Mouse (Mus musculus) ES-E14 (cell line): ENCODE measurements at regions not wholly inside any gene's neighbourhood (a gene's known extent, or its start where the extent isn't known, plus 50 kb on each side); places are given as distances from the start of the nearest gene placed in this dataset.

Source experiments
- DNase-seq: peaks from one replicate; pipeline ENCODE4 v3.0.0-alpha.2; 2013; ENCODE audit warnings: low read depth, low spot score
- H3K27ac ChIP-seq: 2 replicates; pipeline ENCODE4 v1.5.1; 2012; ENCODE audit warnings: low read depth, mild to moderate bottlenecking, low read length, moderate library complexity, mixed read lengths; ENCODE audit not compliant: poor library complexity, insufficient read depth, severe bottlenecking
- H3K36me3 ChIP-seq: 2 replicates; pipeline ENCODE4 v1.6.1; 2012; ENCODE audit warnings: mild to moderate bottlenecking, low read length, moderate library complexity, mixed read lengths; ENCODE audit not compliant: control insufficient read depth, poor library complexity, insufficient read depth, severe bottlenecking
- H3K4me1 ChIP-seq, 2 experiments: fragments of 150-350 bp in 1 of 2; sonication (generic) in 1 of 2; 2 replicates each; pipeline ENCODE4 v1.6.1; 2012; ENCODE audit warnings: low read length in 2 of 2, mild to moderate bottlenecking in 1 of 2, mixed read lengths in 1 of 2; ENCODE audit not compliant: control insufficient read depth in 2 of 2, insufficient read depth in 2 of 2, poor library complexity in 1 of 2
- H3K4me3 ChIP-seq, 2 experiments: fragments of 150-350 bp in 1 of 2; sonication (generic) in 1 of 2; 2 replicates each; pipeline ENCODE4 v1.5.1; 2012; ENCODE audit warnings: low read length in 2 of 2, low read depth in 1 of 2, mild to moderate bottlenecking in 1 of 2, mixed read lengths in 1 of 2; ENCODE audit not compliant: insufficient read depth in 1 of 2, poor library complexity in 1 of 2, severe bottlenecking in 1 of 2
- H3K9ac ChIP-seq: 2 replicates; pipeline ENCODE4 v1.6.1; 2012; ENCODE audit warnings: low read depth, mild to moderate bottlenecking, low read length, mixed read lengths; ENCODE audit not compliant: poor library complexity, insufficient read depth, severe bottlenecking
- H3K9me3 ChIP-seq: fragments of 150-350 bp; sonication (generic); 2 replicates; pipeline ENCODE4 v1.6.1; 2012; ENCODE audit warnings: low read depth, mild to moderate bottlenecking, low read length; ENCODE audit not compliant: control insufficient read depth, insufficient read depth
- CHD2 ChIP-seq: IDR thresholded peaks from 2 replicates; pipeline ENCODE4 v1.6.1; 2014; ENCODE audit warnings: mild to moderate bottlenecking, low read depth, low read length, inconsistent platforms
- HCFC1 ChIP-seq: IDR thresholded peaks from 2 replicates; pipeline ENCODE4 v1.6.1; 2012; ENCODE audit warnings: low read length, inconsistent platforms, borderline replicate concordance; ENCODE audit not compliant: insufficient read depth
- MAFK ChIP-seq: IDR thresholded peaks from 2 replicates; pipeline ENCODE4 v1.6.1; 2014; ENCODE audit warnings: mild to moderate bottlenecking, low read depth, low read length, inconsistent platforms; ENCODE audit not compliant: insufficient read depth
- ZC3H11A ChIP-seq: IDR thresholded peaks from 2 replicates; pipeline ENCODE4 v1.6.1; 2012; ENCODE audit warnings: low read depth, mild to moderate bottlenecking, inconsistent platforms, low read length, borderline replicate concordance
- ZNF384 ChIP-seq: IDR thresholded peaks from 2 replicates; pipeline ENCODE4 v1.6.1; 2012; ENCODE audit warnings: low read depth, low read length, inconsistent platforms
- in situ Hi-C, 2 experiments: fragments of 600-800 bp; cut with MboI; formaldehyde crosslinking; loops; one replicate each; pipeline ENCODE4 v1.15.1; 2025; ENCODE audit warnings: low sequenced_read_pairs in 2 of 2, inconsistent platforms in 1 of 2; ENCODE audit not compliant: unreplicated experiment in 2 of 2

DNA sequence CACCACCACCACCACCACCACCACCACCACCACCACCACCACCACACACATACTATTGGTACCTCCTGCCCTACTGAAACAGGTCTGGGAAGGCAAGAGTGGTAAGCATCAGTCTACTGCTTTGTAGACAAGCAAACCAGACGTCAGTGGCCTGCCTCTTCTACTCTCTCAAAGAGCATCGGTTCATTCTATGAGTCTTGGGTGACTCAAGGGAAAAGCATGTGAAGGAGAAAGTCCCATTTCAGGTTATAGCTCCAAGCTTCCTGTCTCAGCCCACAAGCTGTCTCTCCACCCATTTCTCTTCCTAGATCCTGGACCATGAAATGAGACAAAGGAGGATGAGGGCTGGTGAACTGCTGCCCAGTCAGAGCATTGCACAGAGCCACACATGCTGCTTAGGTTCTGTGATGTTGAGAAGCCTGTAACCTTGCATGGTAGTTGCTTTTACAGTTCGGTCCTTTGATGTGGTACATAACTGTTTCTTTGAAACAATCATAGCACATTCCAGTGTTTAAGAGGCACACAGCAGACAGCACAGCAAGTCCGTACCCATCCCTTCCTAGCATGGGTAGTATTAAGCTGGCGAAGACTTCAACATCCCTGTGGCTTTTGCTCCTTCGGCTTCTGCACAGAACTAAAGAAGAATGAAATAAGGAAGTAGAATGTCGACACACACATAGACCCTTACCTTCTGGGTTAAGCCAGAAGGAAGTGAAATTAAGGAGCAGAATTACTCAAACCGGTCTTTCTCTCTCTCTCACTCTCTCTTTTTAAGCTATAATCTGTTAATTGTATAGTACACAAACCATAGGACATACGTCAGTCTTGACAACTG lies 262.7 kb downstream of the Gm19410 start:
- Histone ChIP-seq H3K9ac (no peak overlapping the region), H3K27ac (no peak overlapping the region), H3K4me1 (no peaks in the 10 kb centered on the region), H3K9me3 (no peaks in the 10 kb centered on the region), H3K4me3 (no peak overlapping the region), H3K36me3 (no peaks in the 10 kb centered on the region)
- no peak for TF ChIP-seq MAFK
- TF ChIP-seq ZNF384, result no peak
- TF ChIP-seq ZC3H11A, result no peak
- no peak for TF ChIP-seq HCFC1
- TF ChIP-seq CHD2, result no peak
- in situ Hi-C loops, result no loop called here
- DNase-seq, result no peak

GRCm38 (mm10) chr8:36029445-36029844 lies 263.9 kb downstream of the Gm19410 start:
- H3K9ac ChIP-seq, result no peak overlapping the region
- no peak for TF ChIP-seq ZC3H11A
- no peak for TF ChIP-seq CHD2
- H3K36me3 ChIP-seq, result no peaks in the 10 kb centered on the region
- H3K9me3 ChIP-seq, result no peaks in the 10 kb centered on the region
- in situ Hi-C loops, result no loop called here
- no peaks in the 10 kb centered on the region for H3K4me1 ChIP-seq
- no peak for DNase-seq
- H3K4me3 ChIP-seq, result no peak overlapping the region
- H3K27ac ChIP-seq, result no peak overlapping the region

DNA sequence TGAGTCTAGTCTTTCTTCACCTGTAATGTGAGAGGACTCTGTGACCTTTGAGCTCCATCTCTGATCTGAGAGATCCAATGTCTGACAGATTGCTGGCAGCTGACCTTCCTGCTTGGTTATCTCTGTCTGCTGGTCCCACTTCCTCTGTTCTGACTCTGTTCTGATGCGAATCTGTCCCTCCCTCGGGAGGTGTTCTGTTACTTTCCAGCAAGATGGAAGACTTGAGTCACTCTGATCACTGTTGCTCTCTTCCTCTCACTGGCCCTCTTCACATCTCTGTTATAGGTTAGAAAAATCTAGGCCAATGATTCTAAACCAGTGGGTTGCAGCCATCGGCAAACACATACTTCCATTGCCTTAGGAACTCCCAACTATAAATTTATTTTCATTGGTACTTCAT lies 264.6 kb downstream of the Gm19410 start:
- no peak for DNase-seq
- Histone ChIP-seq H3K4me1 (no peaks in the 10 kb centered on the region), H3K4me3 (no peak overlapping the region), H3K9me3 (no peaks in the 10 kb centered on the region), H3K9ac (no peak overlapping the region), H3K36me3 (no peaks in the 10 kb centered on the region), H3K27ac (no peak overlapping the region)
- TF ChIP-seq CHD2 (no peak), ZC3H11A (no peak), HCFC1 (no peak), ZNF384 (no peak), MAFK (no peak)
- in situ Hi-C loops, result no loop called here

DNA sequence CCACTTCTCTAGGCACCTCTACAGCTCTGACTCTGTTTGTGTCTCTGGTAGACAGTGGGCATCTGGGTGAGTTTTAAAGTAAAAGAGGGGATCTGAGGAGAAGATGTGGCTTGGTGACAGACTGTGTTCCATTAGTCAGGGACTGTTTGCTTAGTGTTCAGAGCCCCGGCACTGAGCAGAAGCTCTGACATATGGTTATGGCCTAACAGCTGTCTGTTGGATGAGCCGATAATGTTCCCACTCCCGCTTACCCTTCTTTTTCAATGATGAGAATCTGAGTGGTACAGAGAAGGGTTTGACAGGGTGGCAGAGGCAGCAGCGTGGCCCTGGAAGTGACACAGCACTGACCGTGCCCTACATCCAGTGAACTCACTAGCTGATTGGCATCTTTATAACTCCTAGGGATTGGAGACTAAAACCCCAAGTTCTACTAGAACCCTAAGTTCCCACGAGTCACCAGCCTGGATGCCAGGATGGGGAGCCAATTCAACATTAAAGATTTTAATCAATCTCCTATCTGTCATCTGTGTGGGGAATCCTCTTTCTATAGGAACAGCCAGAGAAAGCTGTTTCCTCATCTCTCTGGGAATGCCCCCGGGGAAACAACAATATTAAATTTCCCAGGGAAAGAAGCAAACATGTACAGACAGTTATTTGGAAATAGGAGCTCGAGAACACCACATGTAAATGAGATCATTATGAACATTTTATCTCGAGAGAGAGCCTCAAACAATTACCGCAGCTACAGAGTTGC lies 266.6 kb downstream of the Gm19410 start:
- Histone ChIP-seq H3K9ac (no peak overlapping the region), H3K9me3 (no peaks in the 10 kb centered on the region), H3K27ac (no peak overlapping the region), H3K4me1 (no peaks in the 10 kb centered on the region), H3K4me3 (no peak overlapping the region), H3K36me3 (no peaks in the 10 kb centered on the region)
- no peak for TF ChIP-seq CHD2
- TF ChIP-seq HCFC1, result no peak
- TF ChIP-seq ZC3H11A, result no peak
- no peak for TF ChIP-seq ZNF384
- no peak for TF ChIP-seq MAFK
- DNase-seq, result no peak
- in situ Hi-C loops, result no loop called here
